Mouse (Mus musculus) embryo, embryonic 11 days (tissue): ENCODE data around the gene Gm7876.
"Not testable (repeated sequence)": the region's sequence is repeated elsewhere in the genome, so short reads cannot be mapped to it uniquely, and the experiment has no call there.

Experiments used
- DNase-seq: peaks from one replicate; pipeline ENCODE4 v3.0.0-alpha.2; 2015

Gene Gm7876

GRCm38 (mm10) chr14:4708938-4709337 is at the start of gene Gm7876:
Gene Gm7876 (plus strand): TSS chr14:4709238.
- DNase-seq, result not testable (repeated sequence)

DNA sequence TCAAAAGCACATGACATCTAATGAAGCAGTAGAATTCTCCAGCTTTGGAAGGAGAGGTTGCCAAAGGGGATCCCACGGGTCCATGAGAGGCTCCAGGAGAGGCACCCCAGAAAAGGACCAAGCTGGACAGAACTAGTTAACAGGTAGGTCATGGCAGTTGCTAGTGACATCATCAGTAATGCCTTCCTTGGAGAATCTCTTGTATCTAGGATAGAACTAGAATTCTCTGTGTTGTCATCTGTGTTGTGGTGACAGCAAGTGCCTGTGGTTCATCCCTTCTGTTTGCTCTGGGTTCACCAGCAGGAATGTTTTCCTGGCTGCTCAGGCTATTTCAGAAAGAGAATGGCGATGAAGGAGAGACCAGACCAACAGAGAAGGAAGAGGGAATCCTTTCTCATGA is 45.1 kb upstream of the Gm7876 start, which contains the start of gene Gm3239:
Gene Gm3239, plus strand, starts transcription at position 301 of the 400 bp plus-strand sequence.
- DNase-seq, result not testable (repeated sequence)

DNA sequence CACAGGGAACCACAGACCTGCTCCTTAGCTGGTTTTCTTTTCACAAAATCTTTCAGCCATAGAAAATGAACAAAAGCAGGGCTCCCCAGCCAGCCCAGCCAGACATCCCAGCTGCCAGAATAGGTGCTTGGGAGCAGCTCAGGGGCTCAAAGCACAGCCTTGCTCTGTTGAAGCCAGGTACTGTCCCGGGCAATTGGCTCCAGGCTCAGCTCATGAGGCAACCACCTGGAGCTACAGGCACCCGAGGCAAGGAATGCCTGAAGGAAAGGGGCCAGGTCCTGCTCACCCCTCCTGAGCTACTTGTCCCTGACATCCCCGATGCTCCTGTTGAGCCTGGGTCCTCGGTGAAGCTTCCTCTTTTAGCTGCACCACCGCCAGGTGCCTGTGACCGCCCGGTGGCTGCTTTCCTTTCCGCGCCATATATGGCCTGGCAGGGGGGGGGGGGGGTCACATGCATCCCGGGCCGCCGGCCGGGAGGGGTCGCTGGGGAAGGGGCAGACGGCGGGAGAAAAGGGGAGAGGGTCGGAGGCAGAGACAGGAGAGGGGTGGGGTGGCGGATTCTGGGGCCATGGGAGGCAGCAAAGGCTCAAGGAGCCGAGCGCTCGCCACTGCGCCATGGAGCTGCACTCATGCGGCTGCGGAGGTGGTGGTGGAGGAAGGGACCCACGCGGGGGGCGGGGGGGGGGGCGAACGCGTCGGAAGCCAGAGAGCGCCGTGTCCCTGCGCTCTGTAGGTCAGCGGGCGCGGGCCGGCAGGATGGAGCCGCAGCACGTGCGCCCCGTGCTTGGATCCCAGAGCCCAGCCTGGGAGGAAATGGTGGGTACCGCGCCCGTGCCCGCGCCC is 17.2 kb downstream of the Gm7876 start, which contains the start of gene Gm3252:
Gene Gm3252, plus strand, starts transcription at position 738 of the 843 bp plus-strand sequence.
- peak; percentile 0 for DNase-seq
